Comparison of ENCODE assay signal across 9 mouse cellular contexts in the genomic region with DNA sequence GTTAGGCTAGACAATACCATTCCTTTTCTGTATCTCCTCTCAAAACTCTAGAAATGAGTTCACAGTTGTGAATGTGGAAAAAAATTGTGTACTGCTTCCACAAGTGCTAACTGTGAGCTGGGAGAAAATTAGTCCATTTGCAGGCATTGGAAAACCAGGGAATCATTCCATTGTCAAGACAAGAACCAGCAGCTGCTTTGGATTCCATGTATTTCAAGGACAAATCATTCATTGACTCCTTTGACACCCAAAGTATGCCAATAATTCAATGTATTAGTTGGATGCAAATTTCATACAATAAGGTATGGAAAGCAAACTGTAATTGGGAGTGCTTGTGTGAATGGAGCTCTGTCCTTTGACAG.
DNase-seq lines count a peak whose midpoint lies in the region; ATAC-seq lines count a peak whose summit lies in the region.
"Had no signal": no experiment of that assay in that cellular context is flagged by ENCODE, and none has a peak within 500 bp of the region (broad histone marks: within the 10 kb centered on the region; RNA-seq: fewer than 3 reads in every experiment).

No protein-coding gene starts in this region.

- no peaks in the 10 kb centered on the region for H3K27me3 ChIP-seq in intestine, embryonic 14.5 days (replicated peaks; ENCODE audit: control insufficient read depth, insufficient read depth, low read length)
- no peaks in the 10 kb centered on the region for H3K27me3 ChIP-seq in intestine, embryonic 15.5 days (replicated peaks)
- H3K27me3 ChIP-seq in embryonic facial prominence, embryonic 15.5 days: no peaks in the 10 kb centered on the region
- no peaks in the 10 kb centered on the region for H3K27me3 ChIP-seq in hindbrain, embryonic 11.5 days (ENCODE audit: control insufficient read depth, insufficient read depth, low read length)
- no peaks in the 10 kb centered on the region for H3K27me3 ChIP-seq in midbrain, embryonic 15.5 days (replicated peaks)

- H3K36me3 ChIP-seq in intestine, embryonic 14.5 days (ENCODE audit: control insufficient read depth, insufficient read depth, low read length): no peaks in the 10 kb centered on the region
- H3K36me3 ChIP-seq in intestine, embryonic 15.5 days: no peaks in the 10 kb centered on the region
- no peaks in the 10 kb centered on the region for H3K36me3 ChIP-seq in embryonic facial prominence, embryonic 15.5 days
- no peaks in the 10 kb centered on the region for H3K36me3 ChIP-seq in hindbrain, embryonic 11.5 days (ENCODE audit: control insufficient read depth, insufficient read depth, low read length)
- no peaks in the 10 kb centered on the region for H3K36me3 ChIP-seq in midbrain, embryonic 15.5 days (replicated peaks)

- H3K4me1 ChIP-seq in intestine, embryonic 14.5 days (replicated peaks; ENCODE audit: control insufficient read depth, insufficient read depth, low read length): peaks cover 3% of the 10 kb centered on the region; the same call in 1 of the 2 replicates
- no peaks in the 10 kb centered on the region for H3K4me1 ChIP-seq in intestine, embryonic 15.5 days (replicated peaks)
- peaks cover 10% of the 10 kb centered on the region for H3K4me1 ChIP-seq in embryonic facial prominence, embryonic 15.5 days
- no peaks in the 10 kb centered on the region for H3K4me1 ChIP-seq in hindbrain, embryonic 11.5 days (replicated peaks; ENCODE audit: control insufficient read depth, insufficient read depth, low read length)
- peaks cover 12% of the 10 kb centered on the region for H3K4me1 ChIP-seq in midbrain, embryonic 15.5 days

- DNase-seq in intestine, embryonic 14.5 days (ENCODE audit: low spot score): no peak
- no peak for DNase-seq in hindbrain, embryonic 11.5 days (ENCODE audit: low spot score)
- DNase-seq in embryo, embryonic 10.5 days (ENCODE audit: low spot score): no peak
- DNase-seq in left cerebral cortex, adult 8-10 months (ENCODE audit: low spot score in 2 of 2): no peak
- no peak for DNase-seq in right cerebral cortex, postnatal 10 days (ENCODE audit: low spot score in 2 of 2)
- DNase-seq: thymus, postnatal 25 days had no signal

- no peak overlapping the region for H3K4me3 ChIP-seq in intestine, embryonic 14.5 days (ENCODE audit: low read depth, low read length)
- no peak overlapping the region for H3K4me3 ChIP-seq in intestine, embryonic 15.5 days (replicated peaks)
- H3K4me3 ChIP-seq in embryonic facial prominence, embryonic 15.5 days (replicated peaks): no peak overlapping the region
- peak overlapping the region; percentile 12; the same call in 1 of the 2 replicates for H3K4me3 ChIP-seq in hindbrain, embryonic 11.5 days (ENCODE audit: low read depth, low read length)
- H3K4me3 ChIP-seq in midbrain, embryonic 15.5 days: peak overlapping the region; percentile 38

- no peaks in the 10 kb centered on the region for H3K9me3 ChIP-seq in intestine, embryonic 14.5 days (ENCODE audit: control insufficient read depth, low read length)
- no peaks in the 10 kb centered on the region for H3K9me3 ChIP-seq in intestine, embryonic 15.5 days
- no peaks in the 10 kb centered on the region for H3K9me3 ChIP-seq in embryonic facial prominence, embryonic 15.5 days (replicated peaks)
- H3K9me3 ChIP-seq in hindbrain, embryonic 11.5 days (ENCODE audit: control insufficient read depth, low read length): no peaks in the 10 kb centered on the region
- H3K9me3 ChIP-seq in midbrain, embryonic 15.5 days: no peaks in the 10 kb centered on the region

- H3K4me2 ChIP-seq in intestine, embryonic 14.5 days (ENCODE audit: low read length): peak overlapping the region; percentile 38
- no peak overlapping the region for H3K4me2 ChIP-seq in intestine, embryonic 15.5 days (replicated peaks)
- peak overlapping the region; percentile 38; the same call in 1 of the 2 replicates for H3K4me2 ChIP-seq in embryonic facial prominence, embryonic 15.5 days (replicated peaks)
- H3K4me2 ChIP-seq in hindbrain, embryonic 11.5 days (replicated peaks; ENCODE audit: low read depth, low read length): peak overlapping the region; percentile 31; the same call in 1 of the 2 replicates
- H3K4me2 ChIP-seq in midbrain, embryonic 15.5 days: peak overlapping the region; percentile 49

- ATAC-seq in intestine, embryonic 14.5 days (replicated peaks; ENCODE audit: low FRiP score, low TSS enrichment, low read depth): no peak
- ATAC-seq in intestine, embryonic 15.5 days: no peak
- no peak for ATAC-seq in embryonic facial prominence, embryonic 15.5 days (ENCODE audit: insufficient number of reproducible peaks, low FRiP score, low TSS enrichment, low read depth)
- ATAC-seq in hindbrain, embryonic 11.5 days (ENCODE audit: low FRiP score): no peak
- ATAC-seq in midbrain, embryonic 15.5 days (replicated peaks): peak; percentile 19; the same call in 1 of the 2 replicates

- H3K27ac ChIP-seq in intestine, embryonic 14.5 days (ENCODE audit: low read depth): no peak overlapping the region
- H3K27ac ChIP-seq in intestine, embryonic 15.5 days: no peak overlapping the region
- peak overlapping the region; percentile 83 for H3K27ac ChIP-seq in embryonic facial prominence, embryonic 15.5 days (replicated peaks)
- peak overlapping the region; percentile 92 for H3K27ac ChIP-seq in hindbrain, embryonic 11.5 days (ENCODE audit: low read depth, low read length)
- H3K27ac ChIP-seq in midbrain, embryonic 15.5 days: peak overlapping the region; percentile 90

- H3K9ac ChIP-seq in intestine, embryonic 14.5 days (ENCODE audit: low read length): no peak overlapping the region
- H3K9ac ChIP-seq in intestine, embryonic 15.5 days: no peak overlapping the region
- H3K9ac ChIP-seq in embryonic facial prominence, embryonic 15.5 days: no peak overlapping the region
- 0 out of 2 replicates have a peak overlapping the region, but pooled peaks have one; percentile 7 for H3K9ac ChIP-seq in hindbrain, embryonic 11.5 days (ENCODE audit: low read depth, low read length)
- peak overlapping the region; percentile 46 for H3K9ac ChIP-seq in midbrain, embryonic 15.5 days

Comparison
In these comparisons a context has a peak if more than half of its experiments do, and no peak if none do; other contexts are left out.
1. H3K27ac ChIP-seq: peak in embryonic facial prominence, embryonic 15.5 days (single experiment), hindbrain, embryonic 11.5 days (single experiment) and midbrain, embryonic 15.5 days (single experiment); none in intestine, embryonic 14.5 days (single experiment) and intestine, embryonic 15.5 days (single experiment).
2. H3K4me3 ChIP-seq: peak in hindbrain, embryonic 11.5 days (single experiment) and midbrain, embryonic 15.5 days (single experiment); none in intestine, embryonic 14.5 days (single experiment), intestine, embryonic 15.5 days (single experiment) and embryonic facial prominence, embryonic 15.5 days (single experiment).
3. H3K9ac ChIP-seq: peak in hindbrain, embryonic 11.5 days (single experiment) and midbrain, embryonic 15.5 days (single experiment); none in intestine, embryonic 14.5 days (single experiment), intestine, embryonic 15.5 days (single experiment) and embryonic facial prominence, embryonic 15.5 days (single experiment).